Mouse (Mus musculus): Measurements from ENCODE around the gene Nckap5l. TPM values are rescaled to one million over a fixed set of nuclear protein-coding genes. Genes with fewer than 3 reads are reported as not detected.

The Nckap5l gene
- 13.8 and 16.8 TPM in 2 replicates for polyA plus RNA-seq (2012; ENCODE audit: insufficient read depth, low replicate concordance)

DNA sequence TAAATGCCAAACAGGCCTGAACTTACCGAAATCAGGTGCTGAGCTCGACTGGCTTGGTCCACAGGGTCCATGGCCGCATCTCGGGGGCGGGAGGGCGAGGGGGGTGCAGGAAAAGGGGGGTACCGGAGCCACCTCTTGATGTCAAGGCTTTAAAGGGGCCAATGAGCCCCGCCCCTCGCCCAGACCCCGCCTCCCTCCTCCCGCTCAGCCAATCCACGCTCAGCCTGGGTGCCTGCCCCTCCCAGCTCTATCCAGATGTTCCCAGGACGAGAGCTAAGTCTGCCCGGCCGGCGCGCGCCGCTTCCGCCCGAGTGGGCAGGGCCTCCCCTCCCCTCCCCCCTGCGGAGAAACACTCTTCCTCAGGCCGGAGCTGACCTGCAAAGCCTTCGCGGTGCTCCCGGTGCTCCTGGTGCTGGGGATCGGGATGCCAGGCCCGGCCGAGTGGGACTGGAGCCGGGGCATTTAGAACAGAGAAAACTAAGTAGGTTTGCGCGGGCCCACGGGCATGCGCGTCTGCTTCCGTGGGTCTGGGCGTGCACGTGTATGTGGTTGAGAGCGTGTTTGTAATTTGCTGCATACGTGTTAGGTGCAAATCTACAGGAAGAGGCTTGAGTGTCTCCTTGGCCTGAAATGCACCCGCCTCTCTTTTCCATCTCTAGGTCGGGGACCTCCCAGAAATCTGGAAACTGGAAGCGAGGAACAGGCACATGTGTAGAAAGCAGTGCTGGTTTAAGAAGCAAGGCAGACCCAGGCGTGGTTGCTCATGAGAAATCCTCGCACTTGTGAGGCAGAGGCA, at the start of gene Nckap5l:
Nckap5l (minus strand) TSS at position 143 of the 796 bp plus-strand sequence.
- TF ChIP-seq GATA1 (IDR thresholded peaks at IDR 0.05; ENCODE audit: borderline replicate concordance, low read length) (no peak), FLI1 (IDR thresholded peaks at IDR 0.05; ENCODE audit: low read length) (no peak)
- Histone ChIP-seq H3K4me3 (replicated peaks) (peak within 1 kb of the TSS; percentile 95), H3K4me1 (peaks cover 43% of the 10 kb centered on the region), H3K9me3 (no peaks in the 10 kb centered on the region), H3K36me3 (replicated peaks; ENCODE audit: low read length) (no peaks in the 10 kb centered on the region), H3K27me3 (replicated peaks) (peaks cover 17% of the 10 kb centered on the region)

DNA sequence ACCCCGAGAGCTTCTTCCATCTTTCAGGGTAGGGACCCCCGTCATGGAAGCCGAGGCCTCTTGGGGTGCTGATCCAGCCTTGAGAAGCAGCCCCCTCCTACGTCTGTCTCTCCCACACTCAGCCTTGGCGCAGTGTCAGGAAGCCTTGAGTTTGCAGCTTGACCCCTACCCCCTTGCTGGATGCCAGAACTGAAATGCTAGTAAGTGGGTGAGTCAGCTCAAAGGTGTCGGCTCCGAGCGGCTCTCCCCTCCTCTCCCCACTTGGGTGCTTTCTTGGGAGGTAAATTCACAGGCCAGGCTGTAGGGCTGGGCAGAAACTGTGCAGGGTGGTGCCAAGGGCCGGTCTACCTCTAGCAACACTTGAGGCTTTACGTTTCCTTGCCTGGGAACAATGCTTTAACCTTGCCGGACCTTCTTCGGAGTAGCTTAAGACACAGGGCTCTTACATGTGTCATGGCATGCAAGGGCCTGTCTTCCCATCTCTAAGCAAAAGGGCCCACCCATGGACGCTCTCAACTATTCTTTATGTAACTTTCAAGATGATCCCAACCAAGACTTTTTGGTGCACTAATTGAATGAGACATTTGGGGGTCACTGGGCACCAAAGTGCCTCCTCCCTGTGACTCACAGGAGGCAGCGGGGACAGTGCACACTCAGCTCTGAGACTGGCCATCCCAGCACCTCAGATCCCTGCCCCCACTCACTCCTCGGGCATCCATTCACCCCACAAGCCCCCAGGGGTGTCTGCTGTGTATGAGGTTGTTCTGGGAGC, 48.0 kb upstream of the Nckap5l start:
- Histone ChIP-seq H3K36me3 (replicated peaks; ENCODE audit: low read length) (no peaks in the 10 kb centered on the region), H3K4me1 (peaks cover 7% of the 10 kb centered on the region; the same call in 1 of the 2 replicates), H3K27me3 (replicated peaks) (peaks cover 88% of the 10 kb centered on the region), H3K9me3 (no peaks in the 10 kb centered on the region), H3K4me3 (replicated peaks) (no peak overlapping the region)
- no peak for TF ChIP-seq FLI1 (IDR thresholded peaks at IDR 0.05; ENCODE audit: low read length)
- no peak for TF ChIP-seq GATA1 (IDR thresholded peaks at IDR 0.05; ENCODE audit: borderline replicate concordance, low read length)

DNA sequence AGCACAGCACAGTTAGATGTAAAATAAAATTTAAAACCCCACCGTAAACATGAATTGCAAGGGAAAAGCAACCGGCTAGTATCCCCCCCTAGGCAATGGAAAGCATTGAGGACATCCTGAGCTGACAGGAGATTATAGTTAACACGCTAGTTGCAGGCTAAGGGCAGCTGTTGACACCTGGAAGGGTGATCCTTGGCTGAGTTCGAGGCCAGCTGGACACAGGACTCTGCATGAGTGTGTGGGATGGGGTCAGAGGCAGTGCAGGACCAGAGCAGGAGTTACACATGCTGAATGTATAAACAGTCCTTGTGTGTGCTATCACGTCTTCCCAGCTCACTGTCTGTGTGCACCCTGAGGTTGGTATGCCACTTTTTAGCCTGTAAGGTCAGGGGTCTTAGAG, 45.7 kb upstream of the Nckap5l start:
- H3K4me1 ChIP-seq: peaks cover 17% of the 10 kb centered on the region
- H3K36me3 ChIP-seq (replicated peaks; ENCODE audit: low read length): no peaks in the 10 kb centered on the region
- TF ChIP-seq GATA1 (IDR thresholded peaks at IDR 0.05; ENCODE audit: borderline replicate concordance, low read length) (no peak), FLI1 (IDR thresholded peaks at IDR 0.05; ENCODE audit: low read length) (no peak)
- H3K27me3 ChIP-seq (replicated peaks): peaks cover 90% of the 10 kb centered on the region
- H3K4me3 ChIP-seq (replicated peaks): no peak overlapping the region
- no peaks in the 10 kb centered on the region for H3K9me3 ChIP-seq

GRCm38 (mm10) chr15:99502311-99502831, 44.8 kb upstream of the Nckap5l start:
- H3K4me1 ChIP-seq: peaks cover 25% of the 10 kb centered on the region
- no peaks in the 10 kb centered on the region for H3K9me3 ChIP-seq
- H3K27me3 ChIP-seq (replicated peaks): peaks cover 89% of the 10 kb centered on the region
- no peak for TF ChIP-seq FLI1 (IDR thresholded peaks at IDR 0.05; ENCODE audit: low read length)
- TF ChIP-seq GATA1 (IDR thresholded peaks at IDR 0.05; ENCODE audit: borderline replicate concordance, low read length): no peak
- no peak overlapping the region for H3K4me3 ChIP-seq (replicated peaks)
- no peaks in the 10 kb centered on the region for H3K36me3 ChIP-seq (replicated peaks; ENCODE audit: low read length)

- Histone ChIP-seq H3K36me3 (replicated peaks; ENCODE audit: low read length) (no peaks in the 10 kb centered on the region), H3K4me1 (peaks cover 26% of the 10 kb centered on the region)
- TF ChIP-seq GATA1 (IDR thresholded peaks at IDR 0.05; ENCODE audit: borderline replicate concordance, low read length) (no peak), FLI1 (IDR thresholded peaks at IDR 0.05; ENCODE audit: low read length) (no peak)
Observed at GRCm38 (mm10) chr15:99501292-99502260, 44.0 kb upstream of the Nckap5l start.

DNA sequence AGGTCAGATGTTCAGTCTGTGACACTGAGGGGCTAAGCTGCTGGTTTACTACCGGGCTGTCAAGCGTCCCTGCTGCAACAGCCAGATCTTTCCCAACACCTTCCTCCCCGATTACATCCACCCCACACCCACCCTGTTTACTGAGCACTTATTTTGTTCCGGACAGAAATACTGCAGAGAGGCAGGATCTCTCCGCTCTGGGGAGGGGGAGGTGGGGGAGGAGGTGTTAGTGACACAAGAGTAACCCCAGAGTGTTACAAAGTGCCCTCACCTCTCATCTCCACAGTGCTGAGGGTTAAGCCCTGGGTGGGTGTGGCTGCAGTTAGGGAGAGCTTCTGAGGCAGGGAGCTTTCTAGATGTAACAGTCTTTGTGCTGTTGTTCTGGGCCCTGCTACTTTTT, 42.8 kb upstream of the Nckap5l start:
- Histone ChIP-seq H3K36me3 (replicated peaks; ENCODE audit: low read length) (no peaks in the 10 kb centered on the region), H3K27me3 (replicated peaks) (peaks cover 82% of the 10 kb centered on the region), H3K4me3 (replicated peaks) (no peak overlapping the region), H3K9me3 (no peaks in the 10 kb centered on the region), H3K4me1 (peaks cover 19% of the 10 kb centered on the region)
- no peak for TF ChIP-seq GATA1 (IDR thresholded peaks at IDR 0.05; ENCODE audit: borderline replicate concordance, low read length)
- TF ChIP-seq FLI1 (IDR thresholded peaks at IDR 0.05; ENCODE audit: low read length): no peak

More at GRCm38 (mm10) chr15:99501292-99502260, 44.0 kb upstream of the Nckap5l start:
- Histone ChIP-seq H3K9me3 (no peaks in the 10 kb centered on the region), H3K27me3 (replicated peaks) (peaks cover 85% of the 10 kb centered on the region), H3K4me3 (replicated peaks) (no peak overlapping the region)

GRCm38 (mm10) chr15:99499726-99500125, 42.2 kb upstream of the Nckap5l start:
- TF ChIP-seq FLI1 (IDR thresholded peaks at IDR 0.05; ENCODE audit: low read length) (no peak), GATA1 (IDR thresholded peaks at IDR 0.05; ENCODE audit: borderline replicate concordance, low read length) (no peak)
- Histone ChIP-seq H3K4me3 (replicated peaks) (peak overlapping the region; percentile 38), H3K36me3 (replicated peaks; ENCODE audit: low read length) (no peaks in the 10 kb centered on the region), H3K9me3 (peaks cover 5% of the 10 kb centered on the region; the same call in 1 of the 2 replicates), H3K4me1 (peaks cover 19% of the 10 kb centered on the region), H3K27me3 (replicated peaks) (peaks cover 79% of the 10 kb centered on the region)

DNA sequence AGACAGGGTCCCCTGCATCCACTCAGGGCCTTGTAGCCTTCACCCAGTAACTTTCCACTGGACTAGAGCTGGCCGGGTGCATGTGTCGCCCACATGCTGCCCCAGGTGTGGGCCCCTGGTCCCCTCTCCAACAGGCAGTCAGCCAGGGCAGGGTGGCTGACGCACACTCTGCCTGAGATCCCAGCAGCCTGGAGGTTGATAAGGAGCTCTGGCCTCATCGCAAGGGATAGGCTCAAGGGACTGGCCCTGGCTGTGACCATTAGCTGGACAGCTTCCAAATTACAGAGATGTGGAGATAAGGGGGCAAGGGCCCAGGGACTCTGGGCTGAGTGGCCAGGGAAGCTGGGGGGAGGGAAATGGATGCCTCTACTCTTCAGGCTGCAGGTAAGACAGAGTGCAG, 41.2 kb upstream of the Nckap5l start:
- TF ChIP-seq FLI1 (IDR thresholded peaks at IDR 0.05; ENCODE audit: low read length): no peak
- TF ChIP-seq GATA1 (IDR thresholded peaks at IDR 0.05; ENCODE audit: borderline replicate concordance, low read length): no peak
- H3K27me3 ChIP-seq (replicated peaks): peaks cover 80% of the 10 kb centered on the region
- peaks cover 19% of the 10 kb centered on the region for H3K4me1 ChIP-seq
- no peaks in the 10 kb centered on the region for H3K36me3 ChIP-seq (replicated peaks; ENCODE audit: low read length)
- H3K9me3 ChIP-seq: peaks cover 6% of the 10 kb centered on the region; the same call in 1 of the 2 replicates
- H3K4me3 ChIP-seq (replicated peaks): no peak overlapping the region

DNA sequence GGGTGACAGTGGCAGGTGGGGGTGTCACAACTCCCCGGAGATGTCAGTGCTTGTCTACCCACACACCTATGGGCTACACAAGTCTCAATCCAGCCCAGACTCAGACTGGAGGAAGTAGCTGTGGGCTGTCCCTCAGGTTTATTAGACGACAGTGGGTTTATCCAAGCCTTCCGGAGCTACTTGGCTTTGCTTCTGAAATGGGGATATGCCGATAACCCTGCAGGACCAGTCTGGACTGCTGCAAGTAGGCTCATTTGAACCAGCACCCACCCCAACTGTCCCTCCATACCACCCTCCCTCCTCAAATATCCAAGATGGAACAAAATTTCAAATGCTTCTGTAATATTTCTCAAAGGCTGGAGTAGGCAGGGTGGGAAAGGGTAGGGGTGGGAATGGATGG, 40.8 kb upstream of the Nckap5l start:
- H3K36me3 ChIP-seq (replicated peaks; ENCODE audit: low read length): no peaks in the 10 kb centered on the region
- peaks cover 6% of the 10 kb centered on the region; the same call in 1 of the 2 replicates for H3K9me3 ChIP-seq
- H3K27me3 ChIP-seq (replicated peaks): peaks cover 80% of the 10 kb centered on the region
- H3K4me1 ChIP-seq: peaks cover 19% of the 10 kb centered on the region
- TF ChIP-seq GATA1 (IDR thresholded peaks at IDR 0.05; ENCODE audit: borderline replicate concordance, low read length) (no peak), FLI1 (IDR thresholded peaks at IDR 0.05; ENCODE audit: low read length) (no peak)
- H3K4me3 ChIP-seq (replicated peaks): no peak overlapping the region
